Mouse (Mus musculus): ENCODE results near the gene Mrps26. TPM values are rescaled to one million over a fixed set of nuclear protein-coding genes. Genes with fewer than 3 reads are reported as not detected.

The Mrps26 gene
- polyA plus RNA-seq, 1 experiment from 2014 or later, result 103 TPM

DNA sequence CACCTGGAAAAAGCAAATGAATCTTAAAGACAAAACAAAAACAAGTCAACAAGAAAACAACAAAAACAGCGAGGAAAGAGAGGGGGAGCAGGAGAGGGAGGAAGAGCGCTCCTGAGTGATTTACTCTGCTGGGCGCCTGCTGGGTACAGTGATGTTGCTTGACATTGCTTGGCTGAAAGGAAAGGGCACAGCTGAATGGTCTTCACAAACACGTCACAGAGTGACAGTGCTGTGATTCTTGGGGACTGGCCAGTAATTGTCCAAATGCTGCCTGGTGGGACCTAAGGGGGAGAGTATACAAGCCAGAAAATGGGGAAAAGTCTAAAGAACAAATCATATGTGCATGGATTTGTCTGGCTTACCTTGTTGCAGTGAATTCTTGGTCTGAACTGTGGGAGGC, 38.7 kb downstream of the Mrps26 start:
- Histone ChIP-seq H3K4me1 (replicated peaks; ENCODE audit: insufficient read depth, low read length) (no peaks in the 10 kb centered on the region), H3K9ac (ENCODE audit: low read depth, low read length) (no peak overlapping the region), H3K4me3 (replicated peaks; ENCODE audit: low read depth, low read length) (no peak overlapping the region), H3K4me2 (ENCODE audit: low read length) (no peak overlapping the region), H3K36me3 (ENCODE audit: insufficient read depth, low read length) (peaks cover 36% of the 10 kb centered on the region), H3K27me3 (ENCODE audit: insufficient read depth, low read length) (no peaks in the 10 kb centered on the region), H3K27ac (no peak overlapping the region), H3K9me3 (replicated peaks; ENCODE audit: low read length) (no peaks in the 10 kb centered on the region)
- DNase-seq (ENCODE audit: low spot score) (no peak), ATAC-seq (replicated peaks; ENCODE audit: low FRiP score, low read depth) (no peak)
- 77% methylated on average over 4 of the region's 4 CpGs for WGBS
- TF ChIP-seq CTCF (IDR thresholded peaks at IDR 0.05; ENCODE audit: low read depth), result no peak

DNA sequence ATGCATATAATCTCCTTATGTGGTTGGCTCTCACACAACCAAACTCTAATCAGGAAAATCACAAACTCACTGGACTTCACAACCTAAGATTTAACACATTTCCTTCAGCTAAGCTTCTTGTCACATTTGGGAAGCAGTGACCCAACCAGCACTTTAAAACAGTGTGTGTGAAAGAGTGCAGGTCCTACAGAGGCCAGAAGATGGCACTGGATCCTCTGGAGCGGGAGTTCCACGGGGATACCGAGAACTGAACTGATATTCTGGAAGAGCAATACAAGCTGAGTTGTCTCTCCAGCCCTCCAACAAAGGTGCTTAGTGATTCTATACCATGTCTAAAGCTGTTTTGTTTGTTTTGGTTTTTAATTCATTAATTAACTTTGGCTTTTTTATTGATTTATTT, 49.5 kb downstream of the Mrps26 start:
- H3K9ac ChIP-seq (ENCODE audit: low read depth, low read length), result no peak overlapping the region
- no peaks in the 10 kb centered on the region for H3K4me1 ChIP-seq (replicated peaks; ENCODE audit: insufficient read depth, low read length)
- DNase-seq (ENCODE audit: low spot score), result no peak
- no peaks in the 10 kb centered on the region for H3K27me3 ChIP-seq (ENCODE audit: insufficient read depth, low read length)
- TF ChIP-seq CTCF (IDR thresholded peaks at IDR 0.05; ENCODE audit: low read depth), result peak; percentile 63
- no peak overlapping the region for H3K4me2 ChIP-seq (ENCODE audit: low read length)
- no peak overlapping the region for H3K27ac ChIP-seq
- H3K9me3 ChIP-seq (replicated peaks; ENCODE audit: low read length), result no peaks in the 10 kb centered on the region
- 75% methylated on average over 3 of the region's 3 CpGs for WGBS
- no peak overlapping the region for H3K4me3 ChIP-seq (replicated peaks; ENCODE audit: low read depth, low read length)
- ATAC-seq (replicated peaks; ENCODE audit: low FRiP score, low read depth), result no peak
- peaks cover 21% of the 10 kb centered on the region; the same call in 1 of the 2 replicates for H3K36me3 ChIP-seq (ENCODE audit: insufficient read depth, low read length)

Small RNA genes within 50 kb of the gene (microRNA-seq; reads per million reads assigned to microRNA genes)
- gene Gm23876, result not detected

Other genes with a start within 250 kb of the Mrps26 start
- gene Cpxm1, start 166.2 kb upstream of the Mrps26 start, polyA plus RNA-seq (2015; fragmentation: Nextera tagmentation; extraction: Ambion mirVana), result 62.1 and 64.8 TPM in 2 replicates
- not detected in 2 replicates for gene Gm28372, start 158.5 kb upstream of the Mrps26 start, polyA plus RNA-seq (2015; fragmentation: Nextera tagmentation; extraction: Ambion mirVana)
- not detected in 2 replicates for gene 1700020A23Rik, start 158.5 kb upstream of the Mrps26 start, polyA plus RNA-seq (2015; fragmentation: Nextera tagmentation; extraction: Ambion mirVana)
- not detected in 2 replicates for gene Tmem239, start 157.3 kb upstream of the Mrps26 start, polyA plus RNA-seq (2015; fragmentation: Nextera tagmentation; extraction: Ambion mirVana)
- gene Vps16, start 139.4 kb upstream of the Mrps26 start, polyA plus RNA-seq (2015; fragmentation: Nextera tagmentation; extraction: Ambion mirVana), result 64.6 and 68.6 TPM in 2 replicates
- gene Pced1a, start 139.0 kb upstream of the Mrps26 start, polyA plus RNA-seq (2015; fragmentation: Nextera tagmentation; extraction: Ambion mirVana), result 12.1 and 13.0 TPM in 2 replicates
- 72.9 and 80.3 TPM in 2 replicates for gene Ptpra, start 113.5 kb upstream of the Mrps26 start, polyA plus RNA-seq (2015; fragmentation: Nextera tagmentation; extraction: Ambion mirVana)
- gene Oxt, start 12.4 kb downstream of the Mrps26 start, polyA plus RNA-seq (2015; fragmentation: Nextera tagmentation; extraction: Ambion mirVana), result 0.63 and 0.65 TPM in 2 replicates
- not detected in 2 replicates for gene Avp, start 18.8 kb downstream of the Mrps26 start, polyA plus RNA-seq (2015; fragmentation: Nextera tagmentation; extraction: Ambion mirVana)
- gene Fastkd5, start 66.3 kb downstream of the Mrps26 start, polyA plus RNA-seq (2015; fragmentation: Nextera tagmentation; extraction: Ambion mirVana), result 12.4 and 12.6 TPM in 2 replicates
- gene Ubox5, start 66.3 kb downstream of the Mrps26 start, polyA plus RNA-seq (2015; fragmentation: Nextera tagmentation; extraction: Ambion mirVana), result 7.5 and 9.3 TPM in 2 replicates
- gene Lzts3, start 79.1 kb downstream of the Mrps26 start, polyA plus RNA-seq (2015; fragmentation: Nextera tagmentation; extraction: Ambion mirVana), result 10.7 and 11.2 TPM in 2 replicates
- 89.6 and 96.6 TPM in 2 replicates for gene Ddrgk1, start 100.9 kb downstream of the Mrps26 start, polyA plus RNA-seq (2015; fragmentation: Nextera tagmentation; extraction: Ambion mirVana)
- 98.8 and 99.2 TPM in 2 replicates for gene Itpa, start 103.9 kb downstream of the Mrps26 start, polyA plus RNA-seq (2015; fragmentation: Nextera tagmentation; extraction: Ambion mirVana)
- 7.6 and 8.3 TPM in 2 replicates for gene Slc4a11, start 133.8 kb downstream of the Mrps26 start, polyA plus RNA-seq (2015; fragmentation: Nextera tagmentation; extraction: Ambion mirVana)

Data from kidney, postnatal 0 days (tissue).